Mouse (Mus musculus): ENCODE measurements around the gene Dnah5.

The Dnah5 gene

DNA sequence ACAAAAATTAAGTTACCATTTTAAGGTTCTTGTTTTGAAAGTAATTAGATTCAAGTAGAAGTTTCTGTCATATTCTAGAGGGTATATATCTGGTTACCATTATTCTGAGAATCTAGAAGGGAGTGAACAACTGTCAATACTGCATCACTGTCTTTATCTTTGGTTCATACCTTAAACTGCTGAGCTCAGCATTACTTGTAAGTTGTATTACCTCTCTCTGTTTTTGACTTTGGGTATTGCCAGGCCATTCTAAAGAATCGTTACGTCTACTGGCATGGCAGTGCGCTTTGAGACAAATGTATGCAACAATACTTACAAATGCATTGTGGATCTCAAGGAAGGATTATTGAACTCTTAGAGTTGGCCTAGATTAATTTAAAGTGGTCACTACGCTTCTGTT is 240.9 kb downstream of the Dnah5 start:
- no peak for ATAC-seq (ENCODE audit: insufficient number of reproducible peaks, low FRiP score, low TSS enrichment)

- ATAC-seq (ENCODE audit: insufficient number of reproducible peaks, low FRiP score, low TSS enrichment), result peak; percentile 73
These were observed 257.7 kb downstream of the Dnah5 start for GRCm38 (mm10) chr15:28461091-28461778.

DNA sequence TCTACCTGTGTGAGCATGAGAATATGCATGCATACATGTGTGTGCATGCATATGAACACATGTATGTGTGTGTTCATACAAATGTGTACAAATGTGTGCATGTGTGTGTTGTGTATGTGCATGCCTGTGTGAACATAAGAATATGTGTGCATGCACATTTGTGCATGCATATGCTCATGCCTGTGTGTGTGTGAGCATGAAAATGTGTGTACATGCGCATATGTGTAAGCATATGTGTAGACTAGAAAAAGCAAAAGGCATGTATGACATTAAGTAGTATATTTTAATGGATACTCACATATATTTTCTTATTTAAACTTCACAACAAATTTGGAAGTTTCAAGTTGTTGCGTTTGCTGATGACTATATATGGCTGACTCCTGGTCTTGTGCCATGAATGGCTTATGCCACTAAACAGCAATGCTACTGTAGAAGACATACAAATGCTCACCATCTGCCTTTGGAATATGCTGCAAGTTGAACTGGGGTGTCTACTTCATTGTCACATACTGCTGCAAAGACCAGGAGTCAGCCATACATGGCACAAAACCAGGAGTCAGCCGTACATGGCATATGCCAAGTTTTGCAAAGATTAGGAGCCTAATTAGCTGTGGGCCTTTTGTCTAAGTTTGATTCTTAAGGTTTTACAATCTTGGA is 263.2 kb downstream of the Dnah5 start:
- no peak for ATAC-seq (ENCODE audit: insufficient number of reproducible peaks, low FRiP score, low TSS enrichment)

- no peak for ATAC-seq (ENCODE audit: insufficient number of reproducible peaks, low FRiP score, low TSS enrichment)
These were observed 270.3 kb downstream of the Dnah5 start for GRCm38 (mm10) chr15:28473749-28474390.

GRCm38 (mm10) chr15:28502820-28503219 is 299.3 kb downstream of the Dnah5 start:
- no peak for ATAC-seq (ENCODE audit: insufficient number of reproducible peaks, low FRiP score, low TSS enrichment)

- ATAC-seq (ENCODE audit: insufficient number of reproducible peaks, low FRiP score, low TSS enrichment), result no peak
These were observed 311.6 kb downstream of the Dnah5 start for GRCm38 (mm10) chr15:28515176-28515575.

Measured in cerebellum, adult (tissue).